Mouse (Mus musculus) kidney, adult 2 months (tissue): ENCODE data around the gene Ubtd1.

Experiments
- CTCF ChIP-seq: fragments of 200-500 bp; conservative IDR thresholded peaks from 2 replicates; pipeline ENCODE4 v1.5.1; 2011; ENCODE audit warnings: low read depth, mild to moderate bottlenecking, control low read depth, low read length, moderate library complexity, mixed read lengths; ENCODE audit not compliant: insufficient read depth, insufficient read length
- POLR2A ChIP-seq: fragments of 200-500 bp; IDR thresholded peaks from one replicate; pipeline ENCODE4 v1.6.1; 2011; ENCODE audit warnings: low read depth, low read length, control low read depth

GRCm38 (mm10) chr19:42021681-42022541 is 40.3 kb downstream of the Ubtd1 start:
- TF ChIP-seq CTCF (no peak), POLR2A (no peak)
